Mouse (Mus musculus) embryonic facial prominence, embryonic 11.5 days (tissue): Measurements from ENCODE around the gene Slc2a1. TPM values are rescaled to one million over a fixed set of nuclear protein-coding genes. Genes with fewer than 3 reads are reported as not detected.

Experiments used
- microRNA counts: library from miRNA; unstranded; fragments of <30 nt; microRNA quantifications from one replicate; lab custom pipeline; 2016
- microRNA-seq: library from miRNA; unstranded; fragments of <30 nt; microRNA quantifications from one replicate; pipeline ENCODE4, GENCODE M21; 2016; ENCODE audit warnings: borderline number of aligned reads
- polyA plus RNA-seq: library from polyadenylated mRNA; unstranded; fragments of >200 nt; fragmentation: Nextera tagmentation; extraction: Ambion mirVana; gene quantifications from 2 replicates; pipeline ENCODE4 v1.2.1, GENCODE M21; 2014

The Slc2a1 gene
- polyA plus RNA-seq, 1 experiment from 2014 or later = 111 TPM

MicroRNAs within 50 kb of the gene (microRNA counts, 519-probe panel; counts per million panel counts)
- not detected for microRNA mmu-miR-1957 (lab: Ali Mortazavi, UCI)

Small RNAs within 50 kb of the gene (microRNA-seq; reads per million reads assigned to microRNA genes)
- not detected for gene Mir1957a

Other genes with a start within 250 kb of the Slc2a1 start
- not detected in 2 replicates for gene Olfr1331, start 244.1 kb upstream of the Slc2a1 start, polyA plus RNA-seq
- gene Olfr1330, start 220.1 kb upstream of the Slc2a1 start, polyA plus RNA-seq = not detected in 2 replicates
- gene Olfr1329, start 191.2 kb upstream of the Slc2a1 start, polyA plus RNA-seq = not detected in 2 replicates
- gene Olfr1328, start 170.1 kb upstream of the Slc2a1 start, polyA plus RNA-seq = not detected in 2 replicates
- not detected in 2 replicates for gene Lao1, start 147.1 kb upstream of the Slc2a1 start, polyA plus RNA-seq
- 6.9 and 8.2 TPM in 2 replicates for gene Zfp691, start 65.5 kb downstream of the Slc2a1 start, polyA plus RNA-seq
- gene Ermap, start 81.3 kb downstream of the Slc2a1 start, polyA plus RNA-seq = 7.0 and 8.7 TPM in 2 replicates
- 174 and 184 TPM in 2 replicates for gene Svbp, start 86.6 kb downstream of the Slc2a1 start, polyA plus RNA-seq
- gene Tmem269, start 109.5 kb downstream of the Slc2a1 start, polyA plus RNA-seq = not detected in 2 replicates
- gene AU022252, start 124.0 kb downstream of the Slc2a1 start, polyA plus RNA-seq = 35.1 and 39.9 TPM in 2 replicates
- gene P3h1, start 124.2 kb downstream of the Slc2a1 start, polyA plus RNA-seq = 20.0 and 22.8 TPM in 2 replicates
- not detected in 2 replicates for gene Cldn19, start 146.7 kb downstream of the Slc2a1 start, polyA plus RNA-seq
- gene Ybx1, start 185.9 kb downstream of the Slc2a1 start, polyA plus RNA-seq = 1,287 and 1,398 TPM in 2 replicates
- 153 and 157 TPM in 2 replicates for gene Ppih, start 211.8 kb downstream of the Slc2a1 start, polyA plus RNA-seq